Mouse (Mus musculus): Measurements from ENCODE around the gene C2cd2l.

- TF ChIP-seq CTCF (IDR thresholded peaks at IDR 0.05; ENCODE audit: low read depth, low read length), result no peak
- TF ChIP-seq POLR2A (IDR thresholded peaks at IDR 0.05; ENCODE audit: insufficient read depth, low read length), result no peak
- TF ChIP-seq EP300 (IDR thresholded peaks at IDR 0.05; ENCODE audit: insufficient read depth, low read depth, low read length), result no peak
Observed at GRCm38 (mm10) chr9:44307248-44307647, 12.8 kb downstream of the C2cd2l start.
